Mouse (Mus musculus) embryonic facial prominence, embryonic 15.5 days (tissue): ENCODE results near the gene Otop2. TPM values are rescaled to one million over a fixed set of nuclear protein-coding genes. Genes with fewer than 3 reads are reported as not detected.

Source experiments
- ATAC-seq: fragments of 200-750 bp; cut with Nextera tagmentation; 2 replicates; pipeline ENCODE4 v1.8.0; 2017; ENCODE audit warnings: low read depth, moderate TSS enrichment; ENCODE audit not compliant: insufficient number of reproducible peaks, low FRiP score, low TSS enrichment
- H3K27ac ChIP-seq: fragments of 300-500 bp; sonication (generic); replicated peaks from 2 replicates; pipeline ENCODE4 v1.5.1; 2015; ENCODE audit warnings: mild to moderate bottlenecking, inconsistent platforms
- H3K27me3 ChIP-seq: fragments of 300-500 bp; sonication (generic); 2 replicates; pipeline ENCODE4 v1.6.1; 2015; ENCODE audit warnings: inconsistent platforms
- H3K36me3 ChIP-seq: fragments of 300-500 bp; sonication (generic); 2 replicates; pipeline ENCODE4 v1.6.1; 2015; ENCODE audit warnings: mild to moderate bottlenecking, inconsistent platforms
- H3K4me1 ChIP-seq: fragments of 300-500 bp; sonication (generic); 2 replicates; pipeline ENCODE4 v1.6.1; 2015; ENCODE audit warnings: inconsistent platforms
- H3K4me2 ChIP-seq: fragments of 300-500 bp; sonication (generic); replicated peaks from 2 replicates; pipeline ENCODE4 v1.6.1; 2015; ENCODE audit warnings: mild to moderate bottlenecking, inconsistent platforms
- H3K4me3 ChIP-seq: fragments of 300-500 bp; sonication (generic); replicated peaks from 2 replicates; pipeline ENCODE4 v1.5.1; 2015; ENCODE audit warnings: mild to moderate bottlenecking, inconsistent platforms
- H3K9ac ChIP-seq: fragments of 300-500 bp; sonication (generic); 2 replicates; pipeline ENCODE4 v1.6.1; 2015; ENCODE audit warnings: inconsistent platforms
- H3K9me3 ChIP-seq: fragments of 300-500 bp; sonication (generic); replicated peaks from 2 replicates; pipeline ENCODE4 v1.6.1; 2016; ENCODE audit warnings: inconsistent platforms
- WGBS: fragments of 180-500 bp; shearing (Covaris S2); methylation state at CpG from one replicate; pipeline ENCODE4 v1.1.7; 2015; 5-methylcytosine and 5-hydroxymethylcytosine counted together
- polyA plus RNA-seq: library from polyadenylated mRNA; unstranded; fragments of >200 nt; fragmentation: Nextera tagmentation; extraction: Ambion mirVana; gene quantifications from 2 replicates; pipeline ENCODE4 v1.2.1, GENCODE M21; 2015

Otop2 gene
- polyA plus RNA-seq = 0.21 and 0.32 TPM in 2 replicates

DNA sequence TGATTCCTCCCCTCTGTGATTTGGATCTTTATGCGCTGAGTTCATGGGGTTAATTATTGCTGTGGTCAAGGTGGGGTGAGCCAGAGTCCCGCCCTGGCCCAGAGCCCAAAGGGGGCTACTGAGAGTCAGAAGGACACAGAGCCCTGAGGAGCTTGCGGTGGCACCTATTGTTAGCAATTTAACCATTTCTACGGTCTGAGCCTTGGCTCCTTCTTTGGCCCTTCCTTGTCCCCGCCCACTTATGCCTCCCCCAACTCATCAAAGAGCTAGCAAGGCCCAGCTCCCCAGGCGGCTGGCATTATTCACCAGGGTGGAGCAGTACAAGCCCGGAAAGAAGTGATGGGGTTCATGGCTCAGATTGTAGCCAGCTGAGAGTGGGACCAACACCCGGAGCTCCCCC is at the start of gene Otop2:
Gene Otop2, plus strand, starts transcription at position 301 of the 400 bp plus-strand sequence.
- WGBS = 20% methylated on average over 8 of the region's 8 CpGs
- H3K9me3 ChIP-seq = no peaks in the 10 kb centered on the region
- H3K4me2 ChIP-seq = no peak within 1 kb of the TSS
- no peaks in the 10 kb centered on the region for H3K36me3 ChIP-seq
- peaks cover 7% of the 10 kb centered on the region; the same call in 1 of the 2 replicates for H3K27me3 ChIP-seq
- peaks cover 18% of the 10 kb centered on the region for H3K4me1 ChIP-seq
- no peak within 1 kb of the TSS for H3K4me3 ChIP-seq
- no peak within 1 kb of the TSS for H3K9ac ChIP-seq
- no peak for ATAC-seq
- no peak within 1 kb of the TSS for H3K27ac ChIP-seq

DNA sequence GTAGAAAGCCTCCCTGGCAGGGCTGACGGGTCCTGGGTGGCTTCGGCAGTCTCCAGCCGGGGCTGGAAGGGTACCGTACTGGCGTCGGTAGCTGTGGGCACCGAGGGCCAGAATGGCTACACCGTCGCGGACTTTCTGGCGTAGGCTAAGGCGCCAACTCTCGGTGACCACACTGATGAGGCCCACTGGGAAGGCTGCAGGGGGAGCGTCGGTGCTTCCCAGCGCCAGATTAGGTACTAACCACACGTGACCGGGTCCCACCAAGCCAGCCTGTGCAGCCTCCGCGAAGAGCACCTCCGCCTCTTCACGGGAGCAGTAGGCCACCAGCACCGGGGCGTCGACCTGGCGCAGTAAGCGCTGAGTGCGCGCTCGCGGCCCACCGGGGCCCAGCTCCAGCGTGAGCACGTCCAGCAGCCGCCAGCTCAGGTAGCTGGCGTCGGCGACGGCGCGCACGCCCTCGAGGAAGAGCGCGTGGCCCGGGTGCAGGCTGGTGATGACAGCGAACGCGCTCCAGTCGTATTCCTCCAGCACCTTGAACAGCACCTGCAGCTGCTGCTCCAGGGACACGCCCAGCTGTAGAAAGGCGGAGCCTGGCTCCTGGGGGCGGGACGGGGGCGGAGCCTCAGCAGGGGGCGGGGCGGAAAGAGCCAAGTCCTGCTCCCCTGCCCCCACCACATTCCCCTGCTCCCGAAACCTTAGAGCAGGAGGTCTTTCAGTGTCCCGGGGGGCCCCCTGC is 49.0 kb upstream of the Otop2 start:
- Histone ChIP-seq H3K4me2 (peak overlapping the region; percentile 36), H3K9me3 (no peaks in the 10 kb centered on the region), H3K27ac (no peak overlapping the region), H3K27me3 (peaks cover 92% of the 10 kb centered on the region), H3K36me3 (no peaks in the 10 kb centered on the region), H3K4me1 (peaks cover 7% of the 10 kb centered on the region; the same call in 1 of the 2 replicates), H3K9ac (no peak overlapping the region), H3K4me3 (peak overlapping the region; percentile 11; the same call in 1 of the 2 replicates)
- whole genome bisulfite sequencing = 17% methylated on average over 59 of the region's 59 CpGs
- no peak for ATAC-seq

DNA sequence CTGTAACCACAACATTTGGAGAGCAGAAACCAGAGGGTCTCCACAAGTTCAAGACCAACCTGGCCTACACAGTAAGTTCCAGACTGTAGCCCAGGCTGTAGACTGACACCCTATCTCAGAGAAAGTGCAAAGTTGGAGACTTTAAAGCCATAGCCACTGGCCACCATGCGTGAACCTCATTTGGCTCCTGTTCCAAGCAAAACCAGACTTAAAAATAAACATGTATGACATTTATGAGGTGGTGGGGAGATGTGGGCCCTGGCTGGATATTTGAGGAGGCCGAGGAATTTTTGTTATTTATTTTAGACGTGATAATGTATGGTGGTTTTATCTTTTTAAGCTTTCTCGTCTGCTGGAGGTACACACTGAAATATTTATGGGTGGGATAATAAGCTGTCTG is 47.8 kb upstream of the Otop2 start:
- Histone ChIP-seq H3K27ac (no peak overlapping the region), H3K4me2 (no peak overlapping the region), H3K9ac (no peak overlapping the region), H3K4me3 (no peak overlapping the region), H3K4me1 (peaks cover 7% of the 10 kb centered on the region; the same call in 1 of the 2 replicates), H3K9me3 (no peaks in the 10 kb centered on the region), H3K27me3 (peaks cover 95% of the 10 kb centered on the region), H3K36me3 (no peaks in the 10 kb centered on the region)
- 60% methylated on average over 4 of the region's 4 CpGs for WGBS
- ATAC-seq = no peak

DNA sequence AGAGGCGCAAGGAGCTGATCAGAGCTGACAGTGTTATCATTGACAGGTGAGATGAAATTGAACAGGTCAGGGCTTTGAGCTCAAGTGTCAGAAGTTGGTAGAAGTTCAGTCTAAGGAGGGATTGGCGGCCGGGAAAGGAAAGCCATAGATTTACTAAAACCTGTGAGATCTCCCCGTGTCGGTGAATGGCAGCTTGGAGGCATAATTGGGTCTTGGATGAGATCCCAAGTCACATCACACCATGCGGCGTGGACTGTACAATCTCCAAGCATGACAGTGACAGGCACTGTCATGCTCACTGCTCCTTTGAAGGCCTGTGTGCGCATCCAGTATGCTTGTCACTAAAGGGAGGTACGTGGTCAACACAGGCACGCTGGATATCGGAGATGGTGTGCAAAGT is 44.0 kb upstream of the Otop2 start:
- ATAC-seq = no peak
- no peaks in the 10 kb centered on the region for H3K9me3 ChIP-seq
- H3K4me1 ChIP-seq = peaks cover 27% of the 10 kb centered on the region
- no peak overlapping the region for H3K9ac ChIP-seq
- no peaks in the 10 kb centered on the region for H3K36me3 ChIP-seq
- no peak overlapping the region for H3K4me3 ChIP-seq
- H3K27me3 ChIP-seq = peaks cover 100% of the 10 kb centered on the region
- H3K27ac ChIP-seq = no peak overlapping the region
- WGBS = 78% methylated on average over 11 of the region's 11 CpGs
- H3K4me2 ChIP-seq = no peak overlapping the region

DNA sequence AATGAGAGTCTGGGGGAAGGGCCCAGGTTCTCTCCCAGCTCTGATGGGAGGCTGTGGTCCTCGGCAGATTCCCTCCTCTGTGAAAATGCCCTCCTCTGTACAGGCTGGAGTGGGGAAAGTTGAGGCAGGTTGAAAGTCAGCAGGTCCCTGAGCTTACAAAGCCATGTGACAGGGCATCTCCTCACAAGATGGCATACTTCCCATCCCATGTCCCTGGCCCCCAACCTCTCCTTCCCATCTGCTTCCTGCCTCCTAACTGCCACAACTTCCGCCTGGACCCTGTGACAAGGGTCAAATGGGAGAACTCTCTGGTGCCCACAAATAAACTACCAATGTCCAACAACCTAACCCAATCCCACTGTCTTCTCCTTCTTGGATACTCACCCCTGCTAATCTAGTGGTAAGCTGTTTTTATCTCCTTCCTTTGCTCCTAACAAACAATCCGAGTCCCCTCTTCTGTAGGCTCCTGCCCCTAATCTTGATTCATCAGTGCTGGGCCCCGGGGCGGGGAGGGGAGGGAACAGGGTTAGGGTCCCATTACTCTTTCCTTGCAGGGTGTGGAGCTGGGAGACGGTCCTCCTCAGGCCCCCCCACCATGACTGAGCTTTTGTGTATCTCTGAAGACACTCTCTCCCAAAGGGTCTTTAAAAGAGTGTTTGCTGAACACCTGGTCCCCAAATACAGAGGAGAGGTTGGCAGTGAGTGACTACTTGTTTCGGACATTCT is 42.7 kb upstream of the Otop2 start:
- H3K27me3 ChIP-seq = peaks cover 99% of the 10 kb centered on the region
- no peak overlapping the region for H3K27ac ChIP-seq
- no peak overlapping the region for H3K9ac ChIP-seq
- H3K4me1 ChIP-seq = peaks cover 23% of the 10 kb centered on the region
- no peak overlapping the region for H3K4me3 ChIP-seq
- no peaks in the 10 kb centered on the region for H3K9me3 ChIP-seq
- 61% methylated on average over 7 of the region's 7 CpGs for WGBS
- peaks cover 4% of the 10 kb centered on the region for H3K36me3 ChIP-seq
- no peak overlapping the region for H3K4me2 ChIP-seq
- ATAC-seq = no peak

DNA sequence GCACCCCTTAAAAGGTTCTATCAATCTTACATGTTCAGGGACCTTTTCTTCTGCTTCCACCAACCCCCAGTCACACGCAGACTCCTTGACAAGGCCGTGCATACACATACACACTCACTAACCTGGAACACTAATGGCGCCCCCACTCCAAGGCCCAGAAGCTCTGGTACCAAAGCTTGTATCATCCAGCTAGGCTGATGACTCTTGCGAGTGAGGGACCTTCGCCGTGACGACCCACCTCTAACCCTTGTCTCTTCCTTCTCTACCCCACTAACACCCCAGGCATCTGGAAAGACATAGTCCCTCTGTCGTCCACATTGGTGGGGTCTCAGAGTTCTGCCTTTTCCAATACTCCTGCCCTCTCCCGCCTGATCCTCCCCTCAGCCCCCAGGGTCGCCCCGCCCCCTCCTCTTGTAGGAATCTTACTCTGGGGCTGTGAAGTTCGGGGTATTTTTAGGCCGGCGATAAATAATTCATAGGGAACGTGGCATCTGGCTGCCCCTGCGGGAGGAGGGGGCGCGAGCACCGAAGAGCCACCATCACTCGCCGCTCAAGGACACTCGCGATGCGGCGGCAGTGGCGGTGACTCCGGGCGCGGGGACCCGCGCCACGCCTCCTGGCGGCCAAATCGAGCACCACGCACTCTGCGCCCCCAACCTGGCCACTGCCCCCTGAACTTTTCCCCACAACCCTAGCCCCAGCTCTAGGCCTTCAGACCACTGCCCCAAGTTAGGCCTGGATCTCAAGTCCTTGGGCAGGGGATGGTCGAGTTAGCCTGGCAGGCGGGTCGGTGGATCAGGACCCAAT is 41.9 kb upstream of the Otop2 start:
- Histone ChIP-seq H3K9ac (no peak overlapping the region), H3K27ac (no peak overlapping the region), H3K27me3 (peaks cover 95% of the 10 kb centered on the region), H3K36me3 (peaks cover 9% of the 10 kb centered on the region), H3K9me3 (no peaks in the 10 kb centered on the region), H3K4me2 (peak overlapping the region; percentile 40; the same call in 1 of the 2 replicates), H3K4me3 (peak overlapping the region; percentile 19), H3K4me1 (peaks cover 23% of the 10 kb centered on the region)
- ATAC-seq = no peak
- WGBS = 8% methylated on average over 39 of the region's 39 CpGs

DNA sequence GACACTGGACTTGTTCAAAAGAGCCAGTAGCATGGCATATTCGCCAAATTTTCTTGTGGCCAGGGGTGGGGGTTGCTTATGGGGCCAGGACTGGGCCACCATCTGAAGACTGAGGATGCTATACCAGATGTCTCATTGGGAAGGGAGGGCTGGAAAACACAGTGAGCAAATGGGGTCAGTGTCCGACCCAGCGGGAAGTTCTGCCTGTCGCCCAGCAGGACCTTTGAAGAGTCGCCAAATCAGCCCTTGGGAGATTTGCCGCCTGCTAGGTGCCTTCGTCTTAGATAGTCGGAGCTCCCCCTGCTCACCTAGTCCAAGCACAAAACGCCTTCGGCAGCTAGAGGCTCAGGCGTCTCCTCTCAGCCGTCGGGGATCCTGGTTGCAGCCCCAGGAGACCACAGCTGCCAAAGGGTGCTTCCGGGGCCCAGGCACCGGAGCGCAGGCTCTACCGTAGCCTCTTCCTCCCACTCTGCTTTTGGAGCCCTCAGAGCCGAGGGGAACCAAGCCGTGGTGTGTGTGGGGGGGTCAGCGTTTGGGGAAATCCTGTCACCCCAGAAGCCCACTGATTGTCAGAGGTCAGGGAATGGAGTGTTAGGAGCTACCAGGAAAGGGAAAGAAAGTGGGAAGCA is 41.1 kb upstream of the Otop2 start:
- Histone ChIP-seq H3K4me3 (peak overlapping the region; percentile 39), H3K27ac (no peak overlapping the region), H3K9me3 (no peaks in the 10 kb centered on the region), H3K27me3 (peaks cover 87% of the 10 kb centered on the region), H3K4me1 (peaks cover 27% of the 10 kb centered on the region), H3K36me3 (peaks cover 9% of the 10 kb centered on the region), H3K9ac (no peak overlapping the region), H3K4me2 (no peak overlapping the region; the same call in 1 of the 2 replicates)
- ATAC-seq = no peak
- WGBS = 5% methylated on average over 20 of the region's 20 CpGs

DNA sequence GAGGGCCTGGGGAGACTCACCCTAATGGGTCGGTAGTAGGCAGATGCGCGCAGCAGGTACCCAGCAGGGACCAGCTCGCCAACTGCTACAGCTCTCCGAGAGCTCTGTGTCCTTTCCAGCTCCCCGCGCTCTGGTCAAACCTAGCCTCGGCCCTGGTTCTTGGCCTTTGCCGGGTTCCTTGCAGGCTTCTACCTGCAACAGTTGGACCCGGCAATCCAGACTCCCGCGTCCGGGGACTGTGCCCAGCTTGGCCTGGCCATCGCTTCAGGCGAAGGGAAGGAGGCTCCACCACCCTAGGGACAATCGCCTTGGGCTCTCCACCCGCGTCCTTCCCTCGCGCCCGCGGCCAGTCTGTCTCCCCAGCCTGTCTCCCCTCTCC is 40.6 kb upstream of the Otop2 start:
- H3K9ac ChIP-seq = no peak overlapping the region
- no peak overlapping the region for H3K27ac ChIP-seq
- peaks cover 9% of the 10 kb centered on the region for H3K36me3 ChIP-seq
- peaks cover 82% of the 10 kb centered on the region for H3K27me3 ChIP-seq
- WGBS = 2% methylated on average over 22 of the region's 22 CpGs
- H3K9me3 ChIP-seq = no peaks in the 10 kb centered on the region
- no peak for ATAC-seq
- peak overlapping the region; percentile 72 for H3K4me2 ChIP-seq
- H3K4me3 ChIP-seq = peak overlapping the region; percentile 39
- H3K4me1 ChIP-seq = peaks cover 27% of the 10 kb centered on the region

DNA sequence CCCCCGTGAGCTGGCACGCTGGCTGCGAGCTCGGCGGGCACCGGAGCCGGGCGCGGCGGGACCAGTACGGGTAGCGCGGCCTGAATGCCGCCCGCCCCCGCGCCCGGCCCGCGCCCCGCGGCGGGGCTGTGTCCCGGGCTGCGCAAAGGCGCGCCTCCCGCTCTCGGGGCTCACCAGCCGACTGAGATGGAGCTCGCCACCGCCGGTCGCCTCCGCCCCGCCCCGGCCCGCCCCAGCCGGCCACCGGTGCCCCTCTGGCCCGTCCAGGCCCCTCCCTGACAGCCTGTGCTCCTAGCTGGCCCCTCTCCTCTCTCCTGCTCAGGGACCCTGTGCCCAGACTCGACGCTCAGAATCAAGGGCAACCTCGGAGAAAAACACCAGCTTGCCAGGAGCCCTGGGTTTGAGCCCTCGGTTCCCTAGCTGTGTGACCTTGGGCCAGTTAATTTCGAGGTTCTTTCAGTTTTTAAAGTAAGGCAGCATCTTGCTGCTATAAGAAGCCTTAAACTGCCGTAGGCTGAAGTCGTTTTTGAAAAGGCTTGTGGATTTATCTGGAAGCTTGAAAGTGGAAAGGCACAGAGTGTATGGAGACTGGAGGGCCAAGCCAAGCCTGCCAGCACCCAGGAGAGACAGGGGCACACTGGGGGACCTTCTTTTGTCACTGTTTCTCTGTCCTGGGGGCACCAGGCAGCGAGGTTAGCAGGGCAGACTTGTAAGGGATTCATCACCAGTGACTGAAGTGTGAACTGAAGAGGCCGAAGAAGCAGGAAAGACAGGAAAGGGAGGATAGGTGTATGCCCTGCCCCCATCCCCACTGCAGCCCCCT is 39.7 kb upstream of the Otop2 start, which contains the start of gene Grin2c:
Gene Grin2c, minus strand, starts transcription at position 183 of the 823 bp plus-strand sequence.
- H3K4me3 ChIP-seq = peak within 1 kb of the TSS; percentile 39
- peaks cover 11% of the 10 kb centered on the region for H3K36me3 ChIP-seq
- H3K4me2 ChIP-seq = peak within 1 kb of the TSS; percentile 72
- H3K27ac ChIP-seq = no peak within 1 kb of the TSS
- peaks cover 27% of the 10 kb centered on the region for H3K4me1 ChIP-seq
- peaks cover 73% of the 10 kb centered on the region for H3K27me3 ChIP-seq
- H3K9me3 ChIP-seq = no peaks in the 10 kb centered on the region
- WGBS = 5% methylated on average over 50 of the region's 50 CpGs
- ATAC-seq = no peak
- H3K9ac ChIP-seq = no peak within 1 kb of the TSS

DNA sequence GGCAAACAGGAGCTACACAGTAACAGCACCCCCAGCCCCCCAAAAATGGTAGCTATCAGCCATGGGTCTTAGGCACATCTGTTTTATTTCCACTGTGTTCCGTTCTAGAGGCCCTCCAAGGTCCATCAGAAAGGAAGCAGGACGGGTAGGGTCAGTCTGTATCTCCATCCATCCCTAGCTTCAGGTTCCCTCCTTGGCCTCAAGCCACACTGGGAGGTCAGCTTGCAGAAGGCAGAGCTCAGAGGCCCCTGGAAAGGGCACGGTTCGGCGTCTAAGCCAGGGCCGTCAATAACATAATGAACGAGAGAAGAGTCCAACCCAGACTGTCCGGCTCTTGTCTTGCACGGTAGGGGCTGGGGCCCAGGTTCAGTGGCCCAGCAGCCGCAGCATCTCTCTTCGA is 39.0 kb upstream of the Otop2 start:
- no peak overlapping the region for H3K27ac ChIP-seq
- no peak overlapping the region for H3K4me2 ChIP-seq
- no peak overlapping the region for H3K4me3 ChIP-seq
- no peak overlapping the region for H3K9ac ChIP-seq
- peaks cover 66% of the 10 kb centered on the region for H3K27me3 ChIP-seq
- no peaks in the 10 kb centered on the region for H3K9me3 ChIP-seq
- peaks cover 11% of the 10 kb centered on the region for H3K36me3 ChIP-seq
- peaks cover 27% of the 10 kb centered on the region for H3K4me1 ChIP-seq
- no peak for ATAC-seq
- WGBS = 78% methylated on average over 11 of the region's 11 CpGs
